Mouse (Mus musculus): ENCODE results near the gene Themis2. TPM values are rescaled to one million over a fixed set of nuclear protein-coding genes. Genes with fewer than 3 reads are reported as not detected.

Themis2 gene
- 7.7 TPM for polyA plus RNA-seq (2014; fragmentation: Illumina TruSeq; extraction: RNeasy Lipid Tissue Mini Kit (QIAGEN cat#74804); ENCODE audit: low read depth, low replicate concordance)

DNA sequence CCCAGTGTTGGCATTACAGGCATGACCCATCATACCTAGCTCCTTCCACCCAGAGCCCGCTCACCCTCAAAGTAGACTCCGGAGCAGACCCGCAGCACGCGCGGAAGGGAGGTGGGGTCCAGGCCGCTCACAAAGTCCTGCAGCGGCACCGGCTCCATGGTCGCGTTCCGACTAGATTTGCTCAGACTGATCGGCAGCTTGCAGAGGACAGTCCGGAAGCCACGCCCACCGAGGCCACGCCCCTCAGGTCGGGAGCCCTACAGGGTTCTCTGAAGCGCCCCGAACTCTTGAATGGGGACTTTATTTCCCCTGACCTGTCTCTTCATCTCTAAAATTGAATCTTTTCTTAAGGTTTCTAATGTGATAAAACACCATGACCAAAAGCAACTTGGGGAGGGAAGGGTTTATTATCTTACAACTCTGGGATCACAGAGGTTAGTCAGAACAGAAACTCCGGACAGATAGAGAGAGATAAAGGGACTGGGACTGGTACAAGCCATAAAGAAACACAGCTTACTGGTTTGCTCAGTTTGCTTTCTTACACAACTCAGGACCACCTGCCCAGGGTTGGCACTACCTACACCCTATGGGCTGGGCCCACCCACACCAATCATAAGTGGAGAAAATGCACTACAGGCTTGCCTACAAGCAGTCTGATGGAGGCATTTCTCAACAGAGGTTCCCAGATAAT is at the start of gene Themis2:
Gene Themis2, minus strand, starts transcription at position 192 of the 691 bp plus-strand sequence.

DNA sequence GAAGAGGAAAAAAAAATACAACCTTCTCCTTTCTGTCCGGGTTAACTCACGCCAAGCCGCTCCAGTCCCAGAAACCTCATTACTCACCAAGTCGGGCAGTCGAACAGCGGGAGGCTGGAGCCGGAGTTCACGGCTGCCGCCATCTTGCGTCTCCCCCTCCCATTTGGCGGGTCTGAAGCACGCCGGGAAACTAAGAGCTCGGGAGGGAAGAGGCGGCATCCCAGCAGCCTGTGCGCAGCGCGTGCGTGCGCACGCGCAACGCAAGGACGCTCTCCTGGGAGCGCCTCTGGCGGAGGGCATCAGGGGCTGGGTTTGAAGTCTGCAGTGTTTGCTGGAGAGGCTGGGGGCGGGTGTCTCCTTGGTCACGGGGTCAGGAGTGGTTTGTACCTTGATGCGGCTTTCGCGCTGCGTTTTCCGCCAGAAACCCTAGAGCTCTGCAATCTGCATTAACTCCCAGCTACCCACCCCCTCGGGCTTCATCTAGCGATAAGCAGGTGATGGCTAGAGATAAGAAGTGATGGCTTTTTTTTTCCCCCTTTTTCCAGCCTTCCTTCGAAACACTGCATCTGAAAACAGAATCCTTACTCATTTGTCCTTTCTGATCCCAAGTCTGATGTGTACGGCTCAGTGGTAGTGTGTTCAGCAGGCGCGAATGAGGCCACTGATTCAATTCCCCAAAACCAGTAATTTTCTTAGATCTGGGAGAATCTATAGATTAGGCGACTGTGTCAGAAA is 47.0 kb upstream of the Themis2 start, which contains the start of gene Ppp1r8:
Gene Ppp1r8, minus strand, starts transcription at position 200 of the 735 bp plus-strand sequence.

DNA sequence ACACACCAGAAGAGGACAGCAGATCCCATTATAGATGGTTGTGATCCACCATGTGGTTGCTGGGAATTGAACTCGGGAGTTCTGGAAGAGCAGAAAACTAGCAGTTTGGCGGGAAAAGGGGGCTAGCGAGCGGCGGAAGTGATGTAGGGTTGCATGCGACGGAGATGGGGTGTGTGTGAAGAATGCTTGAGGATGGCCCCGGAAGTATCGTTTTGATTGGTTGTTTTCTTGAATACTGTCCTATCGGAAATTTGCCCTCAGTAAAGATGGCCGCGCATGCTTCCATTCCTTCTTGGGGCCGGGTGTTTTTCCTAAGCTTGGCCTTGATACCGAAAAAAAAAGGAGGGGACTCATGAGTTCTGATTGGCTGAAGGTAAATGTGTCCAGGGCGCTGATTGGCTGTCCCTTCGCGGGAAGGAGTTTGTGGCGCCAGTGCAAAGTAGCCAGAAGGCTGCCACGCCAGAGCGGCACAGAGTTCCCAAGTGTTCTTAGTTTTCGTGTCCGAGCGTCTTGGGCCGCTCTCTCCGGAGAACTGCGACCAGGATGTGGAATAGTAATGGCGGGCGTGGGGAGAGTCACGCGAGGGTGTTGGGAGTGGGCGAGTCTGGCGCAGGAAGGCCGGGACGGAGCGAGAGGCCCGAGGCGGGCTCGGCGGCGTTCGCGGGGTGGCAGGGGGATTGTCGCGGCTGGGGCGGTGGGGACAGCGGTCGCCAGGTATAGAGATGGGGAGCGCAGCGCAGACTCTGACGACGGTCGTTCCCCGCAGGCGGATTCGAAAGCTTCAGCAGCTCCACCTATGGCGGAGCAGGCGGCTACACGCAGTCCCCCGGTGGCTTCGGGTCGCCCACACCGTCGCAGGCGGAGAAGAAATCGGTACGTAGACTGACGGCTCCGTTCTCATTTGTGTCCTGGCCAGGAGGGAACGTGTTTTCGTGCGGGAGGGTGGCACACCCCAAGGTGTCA is 28.0 kb downstream of the Themis2 start, which contains the start of gene Rpa2:
Gene Rpa2, plus strand, starts transcription at position 419 of the 963 bp plus-strand sequence.

DNA sequence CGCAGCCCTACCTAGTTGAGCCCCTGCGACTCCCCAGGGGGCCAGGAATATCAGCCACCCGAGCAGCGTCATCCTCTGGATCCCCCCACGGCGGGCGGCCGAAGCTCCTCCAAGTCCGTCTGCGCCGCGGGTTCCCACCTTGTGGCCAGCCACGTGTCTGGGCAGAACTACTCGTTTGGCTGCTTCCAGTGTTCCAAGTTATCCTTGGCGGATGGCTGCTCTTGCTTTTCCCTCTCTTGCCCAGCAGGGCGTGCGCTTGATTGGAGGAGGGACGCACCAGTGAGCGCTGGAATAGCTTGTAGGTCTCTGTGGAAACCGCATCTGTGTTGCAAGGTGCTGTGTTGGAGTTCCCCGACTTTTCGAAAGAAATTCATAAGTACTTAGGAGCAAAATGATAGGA is 39.2 kb downstream of the Themis2 start, which contains the start of gene Smpdl3b:
Gene Smpdl3b, minus strand, starts transcription at position 279 of the 400 bp plus-strand sequence.

DNA sequence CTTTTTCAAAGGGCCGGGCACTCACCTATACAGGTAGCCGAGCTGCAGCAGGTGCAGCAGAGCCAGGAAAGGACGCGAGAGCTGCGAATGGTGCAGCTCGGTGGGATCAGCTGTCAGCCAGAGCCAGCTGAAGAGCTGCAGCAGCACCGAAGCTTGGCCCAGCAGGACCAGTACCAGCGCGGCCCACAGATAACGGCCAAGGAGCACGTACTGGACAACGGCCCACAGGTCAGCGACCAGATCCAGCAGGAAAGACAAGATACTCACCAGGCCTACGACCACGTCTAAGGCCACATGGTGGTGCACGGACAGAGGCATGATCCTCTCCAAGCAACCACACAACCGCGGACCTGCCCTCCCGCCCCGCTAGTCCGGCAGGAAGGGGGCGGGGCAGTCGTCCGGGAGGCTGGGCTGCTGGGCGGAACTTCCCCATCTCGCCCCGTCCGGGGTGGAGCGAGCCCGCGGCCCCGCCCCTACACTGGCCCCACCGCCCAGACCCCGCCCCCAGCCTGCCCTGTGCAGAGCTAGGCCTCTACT is 64.0 kb downstream of the Themis2 start, which contains the start of gene Xkr8:
Gene Xkr8, minus strand, starts transcription at position 399 of the 537 bp plus-strand sequence.

Other genes starting within 250 kb of the Themis2 start
- 11.8 TPM for gene Ptafr, start 232.3 kb downstream of the Themis2 start, polyA plus RNA-seq (2014; fragmentation: Illumina TruSeq; extraction: RNeasy Lipid Tissue Mini Kit (QIAGEN cat#74804); ENCODE audit: low read depth, low replicate concordance)
- gene Eya3, start 157.4 kb downstream of the Themis2 start, polyA plus RNA-seq (2014; fragmentation: Illumina TruSeq; extraction: RNeasy Lipid Tissue Mini Kit (QIAGEN cat#74804); ENCODE audit: low read depth, low replicate concordance): 16.1 TPM
- gene Xkr8, start 63.8 kb downstream of the Themis2 start, polyA plus RNA-seq (2014; fragmentation: Illumina TruSeq; extraction: RNeasy Lipid Tissue Mini Kit (QIAGEN cat#74804); ENCODE audit: low read depth, low replicate concordance): 5.3 TPM
- gene Smpdl3b, start 39.1 kb downstream of the Themis2 start, polyA plus RNA-seq (2014; fragmentation: Illumina TruSeq; extraction: RNeasy Lipid Tissue Mini Kit (QIAGEN cat#74804); ENCODE audit: low read depth, low replicate concordance): 15.6 TPM
- gene Rpa2, start 28.1 kb downstream of the Themis2 start, polyA plus RNA-seq (2014; fragmentation: Illumina TruSeq; extraction: RNeasy Lipid Tissue Mini Kit (QIAGEN cat#74804); ENCODE audit: low read depth, low replicate concordance): 18.4 TPM
- gene Ppp1r8, start 46.8 kb upstream of the Themis2 start, polyA plus RNA-seq (2014; fragmentation: Illumina TruSeq; extraction: RNeasy Lipid Tissue Mini Kit (QIAGEN cat#74804); ENCODE audit: low read depth, low replicate concordance): 24.2 TPM
- gene Stx12, start 88.1 kb upstream of the Themis2 start, polyA plus RNA-seq (2014; fragmentation: Illumina TruSeq; extraction: RNeasy Lipid Tissue Mini Kit (QIAGEN cat#74804); ENCODE audit: low read depth, low replicate concordance): 56.9 TPM
- gene Fam76a, start 126.2 kb upstream of the Themis2 start, polyA plus RNA-seq (2014; fragmentation: Illumina TruSeq; extraction: RNeasy Lipid Tissue Mini Kit (QIAGEN cat#74804); ENCODE audit: low read depth, low replicate concordance): 26.7 TPM
- 2.7 TPM for gene Fgr, start 177.7 kb upstream of the Themis2 start, polyA plus RNA-seq (2014; fragmentation: Illumina TruSeq; extraction: RNeasy Lipid Tissue Mini Kit (QIAGEN cat#74804); ENCODE audit: low read depth, low replicate concordance)
- gene Ahdc1, start 214.9 kb upstream of the Themis2 start, polyA plus RNA-seq (2014; fragmentation: Illumina TruSeq; extraction: RNeasy Lipid Tissue Mini Kit (QIAGEN cat#74804); ENCODE audit: low read depth, low replicate concordance): 27.0 TPM